Mouse (Mus musculus) MEL-GATA-1-ER (cell line): Measurements from ENCODE around the gene Nemp2.
A peak's percentile ranks its signal among the peaks of the same experiment; 100 is the strongest.
"Not testable (repeated sequence)": the region's sequence is repeated elsewhere in the genome, so short reads cannot be mapped to it uniquely, and the experiment has no call there.

ENCODE experiments used
- DNase-seq: peaks from one replicate; pipeline ENCODE4 v3.0.0-alpha.2; 2012; ENCODE audit warnings: low read depth; ENCODE audit errors: extremely low read depth

The Nemp2 gene

GRCm38 (mm10) chr1:52653366-52653765, 22.9 kb downstream of the Nemp2 start:
- peak; percentile 56 for DNase-seq

- peak; percentile 76 for DNase-seq
Measured at GRCm38 (mm10) chr1:52655153-52655552, 24.6 kb downstream of the Nemp2 start.

- DNase-seq: no peak
Measured at GRCm38 (mm10) chr1:52658160-52658559, 27.7 kb downstream of the Nemp2 start.

- no peak for DNase-seq
Measured at GRCm38 (mm10) chr1:52660278-52660677, 29.8 kb downstream of the Nemp2 start.

- no peak for DNase-seq
Measured at GRCm38 (mm10) chr1:52660765-52661164, 30.3 kb downstream of the Nemp2 start.

GRCm38 (mm10) chr1:52663228-52663627, 32.7 kb downstream of the Nemp2 start:
- DNase-seq: no peak

- no peak for DNase-seq
Measured at GRCm38 (mm10) chr1:52668743-52669323, 38.3 kb downstream of the Nemp2 start.

GRCm38 (mm10) chr1:52669931-52670330, 39.4 kb downstream of the Nemp2 start:
- no peak for DNase-seq

GRCm38 (mm10) chr1:52675561-52676551, 45.4 kb downstream of the Nemp2 start:
- DNase-seq: no peak

GRCm38 (mm10) chr1:52676621-52677020, 46.1 kb downstream of the Nemp2 start:
- DNase-seq: no peak

- DNase-seq: no peak
Measured at GRCm38 (mm10) chr1:52683550-52683949, 53.0 kb downstream of the Nemp2 start.

- no peak for DNase-seq
Measured at GRCm38 (mm10) chr1:52687636-52688035, 57.1 kb downstream of the Nemp2 start.

- DNase-seq: not testable (repeated sequence)
Measured at GRCm38 (mm10) chr1:52694456-52694855, 64.0 kb downstream of the Nemp2 start.
